Mouse (Mus musculus): Measurements from ENCODE around the gene Ccdc162. TPM values are rescaled to one million over a fixed set of nuclear protein-coding genes. Genes with fewer than 3 reads are reported as not detected.
A peak's percentile ranks its signal among the peaks of the same experiment; 100 is the strongest.
"Not testable (repeated sequence)": the region's sequence is repeated elsewhere in the genome, so short reads cannot be mapped to it uniquely, and the experiment has no call there.

Gene Ccdc162
- total and polyA plus RNA-seq, 2 experiments from 2014 or later = 1.2 to 3.2 TPM

- 2% methylated on average over 65 of the region's 65 CpGs for WGBS
- Histone ChIP-seq H3K4me2 (ENCODE audit: low read depth) (peak overlapping the region; percentile 96), H3K36me3 (ENCODE audit: insufficient read depth) (peaks cover 9% of the 10 kb centered on the region; the same call in 1 of the 2 replicates), H3K9ac (peak overlapping the region; percentile 94), H3K4me3 (ENCODE audit: low read depth, low read length) (peak overlapping the region; percentile 95), H3K27me3 (ENCODE audit: insufficient read depth, low read length) (no peaks in the 10 kb centered on the region), H3K9me3 (ENCODE audit: low read length) (no peaks in the 10 kb centered on the region), H3K27ac (ENCODE audit: low read depth, low read length) (peak overlapping the region; percentile 98), H3K4me1 (ENCODE audit: insufficient read depth) (peaks cover 17% of the 10 kb centered on the region)
- ATAC-seq = peak; percentile 54
- no peak for TF ChIP-seq CTCF (IDR thresholded peaks at IDR 0.05; ENCODE audit: low read depth)
- peak; percentile 54 for DNase-seq
These were observed 196.6 kb downstream of the Ccdc162 start for GRCm38 (mm10) chr10:41519640-41520409.

- H3K27me3 ChIP-seq (ENCODE audit: insufficient read depth, low read length) = no peaks in the 10 kb centered on the region
- 0 out of 2 replicates have a peak, but pooled peaks cover 5% of the 10 kb centered on the region for H3K36me3 ChIP-seq (ENCODE audit: insufficient read depth)
- H3K27ac ChIP-seq (ENCODE audit: low read depth, low read length) = peak within 1 kb of the TSS; percentile 98
- peak within 1 kb of the TSS; percentile 96 for H3K4me2 ChIP-seq (ENCODE audit: low read depth)
- WGBS = under 1% methylated on average over 63 of the region's 69 CpGs
- no peak for TF ChIP-seq CTCF (IDR thresholded peaks at IDR 0.05; ENCODE audit: low read depth)
- H3K4me3 ChIP-seq (ENCODE audit: low read depth, low read length) = peak within 1 kb of the TSS; percentile 95
- no peaks in the 10 kb centered on the region for H3K9me3 ChIP-seq (ENCODE audit: low read length)
- DNase-seq (peak; percentile 97), ATAC-seq (peak; percentile 92)
- peak within 1 kb of the TSS; percentile 94 for H3K9ac ChIP-seq
- peaks cover 17% of the 10 kb centered on the region for H3K4me1 ChIP-seq (ENCODE audit: insufficient read depth)
These were observed 197.3 kb downstream of the Ccdc162 start, which contains the start of gene Cd164 for GRCm38 (mm10) chr10:41518981-41519618. TSS of gene Cd164 (plus strand) at chr10:41519414.

- ATAC-seq (peak; percentile 49), DNase-seq (peak; percentile 81)
- peak overlapping the region; percentile 95 for H3K4me3 ChIP-seq (ENCODE audit: low read depth, low read length)
- peaks cover 17% of the 10 kb centered on the region for H3K4me1 ChIP-seq (ENCODE audit: insufficient read depth)
- no peaks in the 10 kb centered on the region for H3K9me3 ChIP-seq (ENCODE audit: low read length)
- H3K36me3 ChIP-seq (ENCODE audit: insufficient read depth) = 0 out of 2 replicates have a peak, but pooled peaks cover 5% of the 10 kb centered on the region
- H3K27ac ChIP-seq (ENCODE audit: low read depth, low read length) = peak overlapping the region; percentile 98
- peak; percentile 74 for TF ChIP-seq CTCF (IDR thresholded peaks at IDR 0.05; ENCODE audit: low read depth)
- H3K4me2 ChIP-seq (ENCODE audit: low read depth) = peak overlapping the region; percentile 96
- H3K9ac ChIP-seq = peak overlapping the region; percentile 94
- H3K27me3 ChIP-seq (ENCODE audit: insufficient read depth, low read length) = no peaks in the 10 kb centered on the region
- 1% methylated on average over 23 of the region's 23 CpGs for WGBS
These were observed 197.9 kb downstream of the Ccdc162 start for GRCm38 (mm10) chr10:41518508-41518980.

- no peak overlapping the region for H3K27ac ChIP-seq (ENCODE audit: low read depth, low read length)
- H3K27me3 ChIP-seq (ENCODE audit: insufficient read depth, low read length) = no peaks in the 10 kb centered on the region
- no peaks in the 10 kb centered on the region for H3K9me3 ChIP-seq (ENCODE audit: low read length)
- H3K36me3 ChIP-seq (ENCODE audit: insufficient read depth) = no peaks in the 10 kb centered on the region
- no peak overlapping the region for H3K4me3 ChIP-seq (ENCODE audit: low read depth, low read length)
- DNase-seq (no peak), ATAC-seq (no peak)
- no peaks in the 10 kb centered on the region for H3K4me1 ChIP-seq (ENCODE audit: insufficient read depth)
- no peak for TF ChIP-seq CTCF (IDR thresholded peaks at IDR 0.05; ENCODE audit: low read depth)
- H3K9ac ChIP-seq = no peak overlapping the region
- no peak overlapping the region for H3K4me2 ChIP-seq (ENCODE audit: low read depth)
These were observed 201.5 kb downstream of the Ccdc162 start for GRCm38 (mm10) chr10:41514921-41515320.

GRCm38 (mm10) chr10:41514301-41514700 lies 202.1 kb downstream of the Ccdc162 start:
- ATAC-seq (no peak), DNase-seq (no peak)
- no peak for TF ChIP-seq CTCF (IDR thresholded peaks at IDR 0.05; ENCODE audit: low read depth)
- Histone ChIP-seq H3K27ac (ENCODE audit: low read depth, low read length) (no peak overlapping the region), H3K9me3 (ENCODE audit: low read length) (no peaks in the 10 kb centered on the region), H3K36me3 (ENCODE audit: insufficient read depth) (no peaks in the 10 kb centered on the region), H3K9ac (no peak overlapping the region), H3K4me2 (ENCODE audit: low read depth) (no peak overlapping the region), H3K27me3 (ENCODE audit: insufficient read depth, low read length) (no peaks in the 10 kb centered on the region), H3K4me3 (ENCODE audit: low read depth, low read length) (no peak overlapping the region), H3K4me1 (ENCODE audit: insufficient read depth) (no peaks in the 10 kb centered on the region)
- 82% methylated on average over 4 of the region's 4 CpGs for WGBS

- H3K27ac ChIP-seq (ENCODE audit: low read depth, low read length) = no peak overlapping the region
- no peak overlapping the region for H3K9ac ChIP-seq
- WGBS = 45% methylated on average over 2 of the region's 2 CpGs
- TF ChIP-seq CTCF (IDR thresholded peaks at IDR 0.05; ENCODE audit: low read depth) = peak; percentile 36
- no peak overlapping the region for H3K4me2 ChIP-seq (ENCODE audit: low read depth)
- no peaks in the 10 kb centered on the region for H3K9me3 ChIP-seq (ENCODE audit: low read length)
- no peak overlapping the region for H3K4me3 ChIP-seq (ENCODE audit: low read depth, low read length)
- no peaks in the 10 kb centered on the region for H3K36me3 ChIP-seq (ENCODE audit: insufficient read depth)
- H3K4me1 ChIP-seq (ENCODE audit: insufficient read depth) = no peaks in the 10 kb centered on the region
- DNase-seq (no peak), ATAC-seq (no peak)
- no peaks in the 10 kb centered on the region for H3K27me3 ChIP-seq (ENCODE audit: insufficient read depth, low read length)
These were observed 207.3 kb downstream of the Ccdc162 start for GRCm38 (mm10) chr10:41509160-41509559.

GRCm38 (mm10) chr10:41505446-41505845 lies 211.0 kb downstream of the Ccdc162 start:
- H3K4me1 ChIP-seq (ENCODE audit: insufficient read depth); H3K4me2 ChIP-seq (ENCODE audit: low read depth); H3K27me3 ChIP-seq (ENCODE audit: insufficient read depth, low read length); H3K4me3 ChIP-seq (ENCODE audit: low read depth, low read length); H3K36me3 ChIP-seq (ENCODE audit: insufficient read depth); H3K9me3 ChIP-seq (ENCODE audit: low read length); H3K9ac ChIP-seq; H3K27ac ChIP-seq (ENCODE audit: low read depth, low read length): not testable (repeated sequence)
- ATAC-seq (peak; percentile 90), DNase-seq (peak; percentile 88)
- TF ChIP-seq CTCF (IDR thresholded peaks at IDR 0.05; ENCODE audit: low read depth) = peak; percentile 83
- whole genome bisulfite sequencing = 2% methylated on average over 3 of the region's 3 CpGs

Measured in forebrain, postnatal 0 days (tissue).